Mouse (Mus musculus): ENCODE results near the gene Glp2r.
A peak's percentile ranks its signal among the peaks of the same experiment; 100 is the strongest.

The Glp2r gene

GRCm38 (mm10) chr11:67632906-67633305 is 138.0 kb downstream of the Glp2r start:
- DNase-seq = no peak

GRCm38 (mm10) chr11:67628522-67628921 is 142.4 kb downstream of the Glp2r start:
- peak; percentile 42 for DNase-seq

- DNase-seq = no peak
These were observed 143.8 kb downstream of the Glp2r start for GRCm38 (mm10) chr11:67627179-67627578.

- DNase-seq = no peak
These were observed 148.6 kb downstream of the Glp2r start for GRCm38 (mm10) chr11:67622340-67622739.

GRCm38 (mm10) chr11:67616557-67617239 is 154.3 kb downstream of the Glp2r start:
- no peak for DNase-seq

GRCm38 (mm10) chr11:67612158-67612839 is 158.7 kb downstream of the Glp2r start:
- no peak for DNase-seq

Measured in kidney, postnatal 14 days (tissue).